Mouse (Mus musculus): ENCODE measurements at regions not wholly inside any gene's neighbourhood (a gene's known extent, or its start where the extent isn't known, plus 50 kb on each side); places are given as distances from the start of the nearest gene placed in this dataset.

GRCm38 (mm10) chr3:18295921-18296320, 347.7 kb downstream of the Cypt12 start:
- Histone ChIP-seq H3K9ac (no peak overlapping the region), H3K27me3 (replicated peaks) (no peaks in the 10 kb centered on the region), H3K4me2 (replicated peaks) (no peak overlapping the region), H3K36me3 (no peaks in the 10 kb centered on the region), H3K4me3 (no peak overlapping the region), H3K9me3 (no peaks in the 10 kb centered on the region), H3K27ac (no peak overlapping the region), H3K4me1 (no peaks in the 10 kb centered on the region)
- WGBS = 92% methylated on average over 4 of the region's 4 CpGs
- ATAC-seq (ENCODE audit: low FRiP score, low read depth) = no peak

- Histone ChIP-seq H3K4me3 (no peak overlapping the region), H3K9me3 (no peaks in the 10 kb centered on the region), H3K36me3 (no peaks in the 10 kb centered on the region), H3K9ac (no peak overlapping the region), H3K4me2 (replicated peaks) (no peak overlapping the region), H3K4me1 (no peaks in the 10 kb centered on the region), H3K27me3 (replicated peaks) (no peaks in the 10 kb centered on the region), H3K27ac (no peak overlapping the region)
- 90% methylated on average over 3 of the region's 3 CpGs for WGBS
- no peak for ATAC-seq (ENCODE audit: low FRiP score, low read depth)
These were observed 350.5 kb downstream of the Cypt12 start for GRCm38 (mm10) chr3:18298699-18299098.

- Histone ChIP-seq H3K4me3 (no peak overlapping the region), H3K9ac (no peak overlapping the region), H3K4me2 (replicated peaks) (no peak overlapping the region), H3K27ac (no peak overlapping the region), H3K4me1 (no peaks in the 10 kb centered on the region), H3K27me3 (replicated peaks) (no peaks in the 10 kb centered on the region), H3K9me3 (no peaks in the 10 kb centered on the region), H3K36me3 (no peaks in the 10 kb centered on the region)
- ATAC-seq (ENCODE audit: low FRiP score, low read depth) = no peak
- 68% methylated on average over 2 of the region's 2 CpGs for WGBS
These were observed 351.3 kb downstream of the Cypt12 start for GRCm38 (mm10) chr3:18299502-18299901.

- Histone ChIP-seq H3K27me3 (replicated peaks) (no peaks in the 10 kb centered on the region), H3K9ac (no peak overlapping the region), H3K4me3 (no peak overlapping the region), H3K4me1 (no peaks in the 10 kb centered on the region), H3K9me3 (no peaks in the 10 kb centered on the region), H3K4me2 (replicated peaks) (no peak overlapping the region), H3K27ac (no peak overlapping the region), H3K36me3 (no peaks in the 10 kb centered on the region)
- 93% methylated on average over 2 of the region's 2 CpGs for WGBS
- no peak for ATAC-seq (ENCODE audit: low FRiP score, low read depth)
These were observed 371.2 kb downstream of the Cypt12 start for GRCm38 (mm10) chr3:18319433-18319832.

GRCm38 (mm10) chr3:18333182-18333581, 385.0 kb downstream of the Cypt12 start:
- no peaks in the 10 kb centered on the region for H3K27me3 ChIP-seq (replicated peaks)
- no peak overlapping the region for H3K27ac ChIP-seq
- no peak overlapping the region for H3K4me2 ChIP-seq (replicated peaks)
- H3K9ac ChIP-seq = no peak overlapping the region
- no peak overlapping the region for H3K4me3 ChIP-seq
- H3K36me3 ChIP-seq = no peaks in the 10 kb centered on the region
- H3K4me1 ChIP-seq = no peaks in the 10 kb centered on the region
- no peak for ATAC-seq (ENCODE audit: low FRiP score, low read depth)
- no peaks in the 10 kb centered on the region for H3K9me3 ChIP-seq

DNA sequence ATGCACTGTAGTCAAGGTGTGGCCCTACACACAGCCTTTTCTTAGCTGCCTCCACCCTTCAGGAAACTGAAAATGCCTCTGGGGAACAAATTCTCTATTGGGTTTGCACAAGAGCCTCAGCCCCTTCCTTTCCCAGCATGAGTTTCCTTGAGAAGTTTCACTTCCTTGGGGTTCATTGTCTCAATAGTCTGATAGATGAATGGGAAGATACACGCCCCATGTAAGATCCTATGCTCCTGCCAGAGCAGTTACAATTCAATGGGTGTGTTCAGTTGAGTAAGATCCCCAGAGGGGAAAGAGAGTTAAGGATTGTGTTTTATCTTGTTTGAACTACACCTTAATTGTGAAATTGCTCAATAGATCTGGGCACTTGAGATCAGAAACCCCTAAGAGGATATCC, 391.0 kb downstream of the Cypt12 start:
- no peak for ATAC-seq (ENCODE audit: low FRiP score, low read depth)
- Histone ChIP-seq H3K27ac (no peak overlapping the region), H3K4me1 (no peaks in the 10 kb centered on the region), H3K36me3 (no peaks in the 10 kb centered on the region), H3K27me3 (replicated peaks) (no peaks in the 10 kb centered on the region), H3K9me3 (no peaks in the 10 kb centered on the region), H3K9ac (no peak overlapping the region), H3K4me3 (no peak overlapping the region), H3K4me2 (replicated peaks) (no peak overlapping the region)
- WGBS = 67% methylated on average over 1 of the region's 1 CpGs

GRCm38 (mm10) chr3:18341757-18342156, 393.5 kb downstream of the Cypt12 start:
- Histone ChIP-seq H3K4me2 (replicated peaks) (no peak overlapping the region), H3K27ac (no peak overlapping the region), H3K27me3 (replicated peaks) (no peaks in the 10 kb centered on the region), H3K36me3 (no peaks in the 10 kb centered on the region), H3K4me1 (no peaks in the 10 kb centered on the region), H3K4me3 (no peak overlapping the region), H3K9ac (no peak overlapping the region), H3K9me3 (no peaks in the 10 kb centered on the region)
- WGBS = 82% methylated on average over 8 of the region's 8 CpGs
- no peak for ATAC-seq (ENCODE audit: low FRiP score, low read depth)

- Histone ChIP-seq H3K4me1 (no peaks in the 10 kb centered on the region), H3K4me2 (replicated peaks) (no peak overlapping the region), H3K4me3 (no peak overlapping the region), H3K27me3 (replicated peaks) (no peaks in the 10 kb centered on the region), H3K9me3 (no peaks in the 10 kb centered on the region), H3K27ac (no peak overlapping the region), H3K36me3 (no peaks in the 10 kb centered on the region), H3K9ac (no peak overlapping the region)
- 83% methylated on average over 8 of the region's 8 CpGs for WGBS
- ATAC-seq (ENCODE audit: low FRiP score, low read depth) = peak; percentile 33; the same call in 1 of the 2 replicates
These were observed 430.1 kb downstream of the Cypt12 start for GRCm38 (mm10) chr3:18378014-18379005.

- Histone ChIP-seq H3K36me3 (no peaks in the 10 kb centered on the region), H3K4me2 (replicated peaks) (no peak overlapping the region), H3K27me3 (replicated peaks) (no peaks in the 10 kb centered on the region), H3K4me1 (no peaks in the 10 kb centered on the region), H3K4me3 (no peak overlapping the region), H3K27ac (no peak overlapping the region), H3K9me3 (no peaks in the 10 kb centered on the region), H3K9ac (no peak overlapping the region)
- WGBS = 84% methylated on average over 4 of the region's 4 CpGs
- no peak for ATAC-seq (ENCODE audit: low FRiP score, low read depth)
These were observed 473.8 kb downstream of the Cypt12 start for GRCm38 (mm10) chr3:18421886-18422575.

- ATAC-seq (ENCODE audit: low FRiP score, low read depth) = no peak
- Histone ChIP-seq H3K4me1 (no peaks in the 10 kb centered on the region), H3K4me2 (replicated peaks) (no peak overlapping the region), H3K27me3 (replicated peaks) (no peaks in the 10 kb centered on the region), H3K27ac (no peak overlapping the region), H3K4me3 (no peak overlapping the region), H3K9ac (no peak overlapping the region), H3K9me3 (no peaks in the 10 kb centered on the region), H3K36me3 (no peaks in the 10 kb centered on the region)
- WGBS = 96% methylated on average over 1 of the region's 1 CpGs
These were observed 480.7 kb downstream of the Cypt12 start for GRCm38 (mm10) chr3:18428908-18429307.

DNA sequence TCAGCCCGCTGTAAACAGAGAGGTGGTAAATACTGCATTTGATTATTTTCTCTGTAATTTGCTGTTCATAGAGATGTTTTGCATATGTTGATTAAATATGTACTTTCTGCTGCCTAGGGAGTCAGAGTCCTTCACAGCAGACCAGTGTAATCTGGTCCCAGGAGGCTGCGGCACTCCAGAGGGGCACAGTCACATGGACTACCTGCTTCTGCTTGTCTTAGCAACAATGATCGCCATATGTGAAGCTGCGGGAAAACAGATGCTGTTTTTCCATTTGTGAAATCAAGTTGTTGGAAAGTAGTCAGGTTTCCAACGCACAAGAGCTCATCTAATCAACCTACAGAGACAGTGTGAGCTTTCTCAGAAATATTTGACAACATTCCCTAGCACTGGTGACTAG, 490.6 kb downstream of the Cypt12 start:
- H3K9me3 ChIP-seq = no peaks in the 10 kb centered on the region
- H3K4me1 ChIP-seq = no peaks in the 10 kb centered on the region
- no peak overlapping the region for H3K27ac ChIP-seq
- ATAC-seq (ENCODE audit: low FRiP score, low read depth) = no peak
- no peak overlapping the region for H3K4me3 ChIP-seq
- H3K27me3 ChIP-seq (replicated peaks) = no peaks in the 10 kb centered on the region
- WGBS = 86% methylated on average over 5 of the region's 5 CpGs
- H3K36me3 ChIP-seq = no peaks in the 10 kb centered on the region
- no peak overlapping the region for H3K4me2 ChIP-seq (replicated peaks)
- no peak overlapping the region for H3K9ac ChIP-seq

DNA sequence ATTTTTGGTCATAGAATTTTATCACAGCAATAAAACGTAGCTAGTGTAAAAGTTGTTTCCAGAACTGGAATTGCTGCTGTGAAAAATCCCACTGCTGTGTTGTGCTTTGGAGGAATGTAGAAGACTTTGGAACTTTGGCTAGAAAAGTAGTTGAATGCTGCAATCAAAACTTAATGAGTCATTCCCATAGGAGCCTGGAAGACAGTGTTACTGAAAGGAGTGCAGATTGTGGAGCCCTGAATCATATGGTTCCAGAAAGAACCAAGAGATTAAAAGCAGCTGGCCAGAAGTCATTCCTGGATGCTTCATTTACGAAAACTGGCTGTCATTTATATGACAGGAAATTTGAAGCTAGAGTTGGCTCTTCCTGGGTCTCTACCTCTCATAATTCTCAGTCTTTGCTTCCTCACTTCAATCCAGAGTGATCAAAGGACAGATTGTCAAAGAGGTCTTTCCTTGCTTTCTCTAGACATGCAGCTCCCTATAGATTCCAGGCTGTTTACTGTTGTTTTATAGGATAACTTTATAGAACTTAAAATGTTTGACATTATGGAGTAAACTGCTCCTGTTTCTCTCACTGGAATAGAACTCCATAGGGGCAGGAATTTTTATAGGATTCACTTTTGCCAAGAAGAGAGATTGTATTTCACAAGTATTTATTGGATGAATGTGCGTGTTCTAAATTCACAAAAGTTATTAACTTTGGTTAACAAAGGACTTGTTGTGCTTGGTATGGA, 504.2 kb downstream of the Cypt12 start:
- no peaks in the 10 kb centered on the region for H3K9me3 ChIP-seq
- H3K4me2 ChIP-seq (replicated peaks) = no peak overlapping the region
- no peak overlapping the region for H3K27ac ChIP-seq
- no peaks in the 10 kb centered on the region for H3K4me1 ChIP-seq
- no peak for ATAC-seq (ENCODE audit: low FRiP score, low read depth)
- H3K4me3 ChIP-seq = no peak overlapping the region
- WGBS = 84% methylated on average over 3 of the region's 3 CpGs
- H3K36me3 ChIP-seq = no peaks in the 10 kb centered on the region
- H3K9ac ChIP-seq = no peak overlapping the region
- no peaks in the 10 kb centered on the region for H3K27me3 ChIP-seq (replicated peaks)

Data from neural tube, embryonic 12.5 days (tissue).